Mouse (Mus musculus): Measurements from ENCODE around the gene Il1r1.

Gene Il1r1

DNA sequence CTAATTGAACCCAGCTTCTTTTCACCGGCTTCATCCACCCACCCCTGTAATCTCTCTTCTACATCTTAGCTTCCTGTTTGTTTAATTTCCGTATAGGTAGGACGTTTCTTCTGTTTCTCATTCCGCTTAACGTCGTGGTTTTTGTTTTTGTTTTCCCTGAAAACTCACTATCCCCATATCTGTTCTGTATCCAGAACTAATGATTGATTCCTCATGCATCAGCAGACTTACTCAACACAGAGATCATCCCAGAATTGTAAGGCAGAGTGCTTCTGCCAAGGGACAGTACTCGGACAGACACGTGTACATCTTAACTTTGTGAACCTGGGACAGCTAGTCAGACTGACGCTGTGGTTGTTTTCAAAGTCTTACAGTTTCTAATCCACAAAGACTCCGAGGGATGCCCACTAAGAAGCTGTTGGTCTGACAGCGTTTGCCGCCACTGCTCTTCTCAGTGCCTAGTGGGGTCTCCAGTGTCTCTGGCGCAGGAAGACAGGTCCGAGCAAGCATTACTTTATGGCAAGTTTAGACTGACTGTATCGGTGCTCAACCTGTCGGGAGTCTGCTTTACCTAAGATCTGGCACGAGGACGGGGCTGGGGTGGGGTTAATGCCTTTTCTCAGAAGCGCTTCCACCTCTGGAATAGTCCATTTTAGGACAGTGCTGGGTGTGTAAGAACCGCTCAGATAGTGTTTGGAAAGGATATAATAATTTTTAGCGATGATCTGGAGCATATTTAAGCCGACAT, 100.2 kb downstream of the Il1r1 start:
- DNase-seq: no peak

DNA sequence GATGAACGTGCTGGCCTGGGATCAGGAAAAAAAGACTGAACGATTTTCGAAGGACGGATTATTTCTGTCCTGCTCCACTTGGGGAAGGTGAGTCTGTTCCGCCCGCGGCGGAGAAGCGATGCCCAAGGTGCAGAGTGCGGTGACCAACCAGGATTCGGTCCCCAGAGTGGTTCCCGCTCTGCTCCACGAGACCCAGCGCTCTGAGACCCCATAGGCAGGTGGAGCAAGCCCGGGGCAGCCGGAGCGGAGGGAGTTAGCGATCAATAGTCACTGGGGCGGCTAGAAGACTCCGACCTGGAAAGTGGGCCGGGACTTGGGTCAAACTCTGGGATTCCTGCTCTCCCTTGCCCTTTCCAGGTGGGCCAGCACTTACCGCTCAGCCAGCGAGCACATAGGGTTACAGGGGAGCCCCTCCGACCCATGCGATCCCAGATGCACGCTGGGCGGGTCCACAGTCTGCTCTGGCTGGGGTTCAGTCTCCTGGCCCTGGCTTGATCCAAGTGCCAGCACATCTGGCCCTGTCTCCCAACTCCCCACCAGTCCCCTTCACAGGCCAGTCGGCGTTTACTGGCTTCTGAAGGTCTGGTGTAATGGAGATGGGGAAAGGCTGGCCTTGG, 100.9 kb downstream of the Il1r1 start:
- no peak for DNase-seq

DNA sequence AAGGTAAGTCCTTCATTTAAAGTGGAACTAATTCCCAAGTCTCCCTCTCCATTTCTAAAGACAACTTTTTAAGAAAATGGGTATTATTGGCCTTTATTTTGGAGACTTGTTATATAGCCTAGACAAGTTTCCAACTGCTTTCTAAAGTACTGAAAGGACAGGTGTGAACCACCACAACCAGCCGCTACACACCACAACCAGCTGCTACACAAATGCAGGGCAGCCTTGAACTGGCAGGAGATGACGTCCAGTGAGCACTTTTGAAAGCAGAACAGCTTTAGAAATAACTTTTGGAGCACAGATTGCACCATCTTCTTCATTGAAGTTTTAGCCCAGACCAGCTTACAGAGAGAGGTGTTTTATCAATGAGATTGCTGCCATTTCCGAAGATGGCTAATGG, 102.7 kb downstream of the Il1r1 start:
- DNase-seq: no peak

DNA sequence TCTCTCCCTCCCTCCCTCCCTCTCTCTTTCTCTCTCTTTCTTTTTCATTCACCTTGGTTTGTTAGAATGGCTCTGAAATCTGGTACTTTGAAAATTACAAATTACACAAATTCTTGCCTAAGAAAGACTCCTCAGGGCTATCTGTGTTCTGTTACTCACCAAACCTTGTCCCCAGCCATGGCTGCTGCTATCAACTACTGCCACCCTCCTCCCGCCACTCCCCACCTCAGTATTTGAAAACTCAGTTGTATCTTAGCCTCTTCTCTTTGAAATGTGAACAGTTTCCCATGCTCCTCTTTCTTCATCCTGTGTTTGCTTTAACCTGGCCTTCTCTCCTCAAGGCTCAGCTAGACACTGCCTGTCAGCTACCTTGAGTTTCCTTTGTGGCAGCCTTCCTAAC, 104.6 kb downstream of the Il1r1 start:
- no peak for DNase-seq

- no peak for DNase-seq
Measured at GRCm38 (mm10) chr1:40330181-40330580, 105.3 kb downstream of the Il1r1 start.

GRCm38 (mm10) chr1:40339346-40339745, 114.5 kb downstream of the Il1r1 start:
- DNase-seq: no peak

GRCm38 (mm10) chr1:40340102-40340501, 115.2 kb downstream of the Il1r1 start:
- DNase-seq: no peak

GRCm38 (mm10) chr1:40352158-40352903, 127.5 kb downstream of the Il1r1 start:
- DNase-seq: no peak

GRCm38 (mm10) chr1:40352904-40353286, 128.0 kb downstream of the Il1r1 start:
- no peak for DNase-seq

GRCm38 (mm10) chr1:40354665-40355064, 129.8 kb downstream of the Il1r1 start:
- no peak for DNase-seq

- DNase-seq: no peak
Measured at GRCm38 (mm10) chr1:40355431-40355843, 130.6 kb downstream of the Il1r1 start.

- DNase-seq: peak; percentile 58
Measured at GRCm38 (mm10) chr1:40355904-40356521, 131.1 kb downstream of the Il1r1 start.

DNA sequence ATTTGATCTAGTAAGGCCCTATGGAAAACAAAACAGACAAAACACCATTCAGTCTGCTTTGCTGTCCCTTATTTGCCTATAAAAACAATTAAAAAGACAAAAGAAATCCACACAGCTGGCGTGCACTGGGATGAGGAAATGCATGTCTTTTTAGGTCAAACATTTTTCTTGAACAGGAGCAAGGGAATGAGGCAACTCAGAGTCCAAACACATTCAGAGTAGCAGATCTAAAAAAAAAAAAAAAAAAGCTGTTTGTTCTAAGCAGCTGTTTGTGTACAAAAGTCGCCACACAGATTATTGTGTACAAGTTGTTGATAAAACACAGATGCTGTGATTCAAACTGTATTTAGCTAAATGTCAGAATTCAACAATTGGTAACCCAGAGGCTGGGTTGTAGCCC, 133.0 kb downstream of the Il1r1 start:
- no peak for DNase-seq

DNA sequence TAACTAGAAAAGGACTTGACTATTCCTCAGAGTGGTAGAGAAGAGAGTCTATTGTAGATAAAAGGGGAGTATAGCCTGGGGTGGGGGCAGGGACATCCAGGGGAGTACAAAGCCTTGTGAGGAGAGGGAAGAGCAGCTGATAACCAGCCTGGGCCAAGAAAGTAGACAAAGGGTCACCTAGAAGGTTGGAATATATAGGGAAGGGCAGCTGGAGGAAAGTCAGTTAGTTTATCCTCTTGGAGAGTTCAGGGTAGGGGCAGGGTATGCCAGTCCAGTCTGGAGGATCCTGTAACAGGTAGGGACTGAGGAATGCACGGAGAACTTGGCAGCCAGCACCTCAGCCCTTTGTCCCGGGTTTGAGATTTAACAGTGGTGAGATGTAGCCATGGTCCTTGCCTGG, 133.5 kb downstream of the Il1r1 start:
- DNase-seq: no peak

DNA sequence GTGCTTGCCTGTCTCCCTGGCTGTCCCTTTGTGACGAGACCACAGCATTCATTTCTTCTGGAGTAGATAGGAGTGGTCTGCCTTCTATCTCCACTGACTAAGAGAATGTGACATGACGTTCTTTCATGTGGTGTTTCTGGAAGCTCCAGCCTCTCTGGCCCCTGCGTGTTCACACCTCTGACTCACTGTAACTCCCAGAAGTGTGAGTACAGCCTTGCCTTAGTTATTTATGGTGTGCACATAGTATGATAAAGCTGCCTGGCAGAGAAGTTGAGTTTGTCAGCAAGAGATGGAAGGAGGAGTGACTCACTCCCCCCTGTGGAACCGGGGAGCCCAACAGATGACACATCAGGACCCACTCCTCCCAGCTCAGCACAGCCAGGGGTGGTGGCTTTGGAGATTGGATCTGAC, 133.9 kb downstream of the Il1r1 start:
- no peak for DNase-seq

DNA sequence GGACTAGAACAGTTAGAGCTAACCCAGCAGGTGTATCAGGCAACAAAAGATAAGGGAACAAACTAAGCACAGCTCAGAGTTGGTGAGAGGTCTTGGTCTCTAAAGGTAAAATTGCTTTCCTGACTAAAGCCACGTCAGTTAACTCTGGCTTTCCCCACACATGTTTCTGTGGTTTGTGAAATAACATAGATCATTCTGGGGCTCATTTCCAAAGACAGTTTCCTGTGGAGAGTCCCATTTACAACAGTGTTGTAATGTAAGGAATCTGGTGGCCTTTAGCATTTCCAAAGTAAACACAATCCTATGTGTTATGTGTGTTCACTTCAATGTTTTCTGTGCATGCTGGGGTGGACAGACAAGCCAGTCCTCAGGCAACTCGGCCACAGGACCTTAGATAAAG, 134.9 kb downstream of the Il1r1 start:
- DNase-seq: no peak

GRCm38 (mm10) chr1:40360969-40361368, 136.1 kb downstream of the Il1r1 start:
- DNase-seq: no peak

DNA sequence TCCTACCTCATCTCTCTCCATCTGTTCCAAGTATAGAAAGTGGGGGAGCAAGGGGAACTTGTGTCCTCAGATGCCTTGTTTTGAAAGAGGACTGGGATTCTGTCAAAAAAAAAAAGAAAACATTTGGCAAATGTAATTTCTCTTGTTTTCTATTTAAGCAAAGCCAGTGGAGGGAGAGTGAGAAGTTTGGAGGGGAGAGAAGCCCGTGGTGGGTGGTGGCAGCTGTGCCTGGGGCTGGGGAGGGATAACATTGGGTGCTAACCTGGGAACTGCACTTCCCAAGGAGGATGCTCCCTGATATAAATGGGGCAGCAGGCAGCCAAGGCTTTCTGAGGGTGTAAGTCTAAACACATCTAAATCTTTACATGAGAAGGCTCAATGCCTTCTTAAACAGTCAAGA, 136.7 kb downstream of the Il1r1 start:
- no peak for DNase-seq

DNA sequence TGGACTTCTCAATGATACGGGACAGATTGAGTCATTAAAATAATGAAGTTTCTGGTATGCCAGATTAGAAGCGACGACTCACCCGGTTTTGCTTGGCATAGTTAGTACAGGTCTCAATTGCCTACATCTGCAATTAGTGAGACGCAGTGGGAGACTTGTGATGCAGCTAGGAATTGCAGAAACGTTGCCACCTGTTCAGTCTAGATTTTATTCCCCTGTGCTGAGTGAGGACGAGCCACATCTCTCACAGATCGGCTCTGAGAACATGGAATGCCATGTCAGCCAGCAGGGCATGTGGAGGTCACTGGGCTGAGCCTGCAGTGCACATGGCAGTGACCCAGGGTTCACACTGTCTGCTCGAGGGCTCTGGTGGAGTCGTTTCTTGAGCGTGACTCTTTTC, 137.9 kb downstream of the Il1r1 start:
- DNase-seq: no peak
